Comparison of ENCODE assay signal across 10 mouse cellular contexts in the genomic region with DNA sequence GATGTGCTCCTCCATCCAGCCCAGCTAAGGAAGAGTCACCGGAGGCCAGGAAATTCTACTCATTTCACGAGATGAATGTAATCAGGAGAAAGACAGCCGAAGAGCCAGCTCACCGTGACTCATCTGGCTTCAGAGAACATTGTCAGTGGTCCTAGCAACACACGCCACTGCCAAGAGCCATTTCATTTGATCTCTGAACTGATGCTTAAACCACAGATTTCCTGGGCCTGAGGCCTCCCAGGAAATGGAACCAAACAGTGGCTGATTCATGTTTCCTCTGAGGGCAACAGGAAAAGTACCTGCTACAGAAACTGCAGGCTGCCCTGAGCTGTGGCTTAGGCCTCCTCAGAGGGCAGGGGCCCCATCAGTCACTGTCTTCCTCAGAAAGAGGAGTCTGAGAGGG. TPM values are rescaled to one million over a fixed set of nuclear protein-coding genes. Genes with fewer than 3 reads are reported as not detected.
DNase-seq lines count a peak whose midpoint lies in the region; ATAC-seq and TF ChIP-seq lines count a peak whose summit lies in the region.
"Had no signal": no experiment of that assay in that cellular context is flagged by ENCODE, and none has a peak within 500 bp of the region (broad histone marks: within the 10 kb centered on the region; RNA-seq: fewer than 3 reads in every experiment).

No protein-coding gene starts in this region.

- H3K27ac ChIP-seq in midbrain, postnatal 0 days (ENCODE audit: low read depth, low read length), result no peak overlapping the region
- no peak overlapping the region for H3K27ac ChIP-seq in midbrain, embryonic 14.5 days (replicated peaks; ENCODE audit: low read depth, low read length)
- H3K27ac ChIP-seq: midbrain, embryonic 13.5 days had no signal

- no peaks in the 10 kb centered on the region for H3K9me3 ChIP-seq in midbrain, postnatal 0 days (ENCODE audit: low read length)
- H3K9me3 ChIP-seq in midbrain, embryonic 14.5 days (ENCODE audit: control insufficient read depth, low read length), result no peaks in the 10 kb centered on the region
- H3K9me3 ChIP-seq: midbrain, embryonic 13.5 days had no signal

- H3K27me3 ChIP-seq in midbrain, postnatal 0 days (ENCODE audit: insufficient read depth, low read length), result no peaks in the 10 kb centered on the region
- no peaks in the 10 kb centered on the region for H3K27me3 ChIP-seq in midbrain, embryonic 14.5 days (ENCODE audit: control insufficient read depth, insufficient read depth, low read length)
- H3K27me3 ChIP-seq: midbrain, embryonic 13.5 days had no signal

- ATAC-seq in midbrain, postnatal 0 days (ENCODE audit: low FRiP score), result no peak
- ATAC-seq in midbrain, embryonic 14.5 days (ENCODE audit: low FRiP score, low TSS enrichment), result no peak
- ATAC-seq: midbrain, embryonic 13.5 days had no signal

- H3K4me3 ChIP-seq in midbrain, postnatal 0 days (ENCODE audit: low read depth, low read length), result no peak overlapping the region
- no peak overlapping the region for H3K4me3 ChIP-seq in midbrain, embryonic 14.5 days (replicated peaks; ENCODE audit: low read depth, low read length)
- H3K4me3 ChIP-seq: midbrain, embryonic 13.5 days had no signal

- no peaks in the 10 kb centered on the region for H3K4me1 ChIP-seq in midbrain, postnatal 0 days (ENCODE audit: insufficient read depth, low read length)
- no peaks in the 10 kb centered on the region for H3K4me1 ChIP-seq in midbrain, embryonic 14.5 days (ENCODE audit: control insufficient read depth, insufficient read depth, low read length)
- H3K4me1 ChIP-seq: midbrain, embryonic 13.5 days had no signal

- peak; percentile 5 for DNase-seq in midbrain, postnatal 0 days (ENCODE audit: low spot score)
- DNase-seq in midbrain, embryonic 14.5 days, result no peak
- peak; percentile 63 for DNase-seq in T-cell, adult 2 months (ENCODE audit: low spot score)
- DNase-seq in gastrocnemius, postnatal 14 days, result peak; percentile 33
- peak; percentile 11 to 14 for DNase-seq in thymus, postnatal 10 days (ENCODE audit: low spot score in 2 of 2)
- no peak for DNase-seq in kidney, postnatal 4 days
- no peak for DNase-seq in testis, postnatal 10 days (ENCODE audit: low spot score)
- no peak for DNase-seq in ovary, postnatal 10 days (ENCODE audit: low spot score)
- DNase-seq: kidney, adult 11 months had no signal

- no peaks in the 10 kb centered on the region for H3K36me3 ChIP-seq in midbrain, postnatal 0 days (ENCODE audit: insufficient read depth, low read length)
- no peaks in the 10 kb centered on the region for H3K36me3 ChIP-seq in midbrain, embryonic 14.5 days (ENCODE audit: control insufficient read depth, insufficient read depth, low read length)
- H3K36me3 ChIP-seq: midbrain, embryonic 13.5 days had no signal

- no peak overlapping the region for H3K9ac ChIP-seq in midbrain, postnatal 0 days (replicated peaks; ENCODE audit: low read length, poor library complexity, severe bottlenecking)
- H3K9ac ChIP-seq in midbrain, embryonic 14.5 days (replicated peaks; ENCODE audit: low read length), result no peak overlapping the region
- H3K9ac ChIP-seq: midbrain, embryonic 13.5 days had no signal

- 57% methylated on average over 5 of the region's 5 CpGs for WGBS in midbrain, postnatal 0 days
- 66% methylated on average over 5 of the region's 5 CpGs for WGBS in midbrain, embryonic 14.5 days

- no peak for TF ChIP-seq CTCF in midbrain, postnatal 0 days (IDR thresholded peaks at IDR 0.05)

- H3K4me2 ChIP-seq in midbrain, postnatal 0 days (ENCODE audit: low read depth, low read length, poor library complexity, severe bottlenecking), result no peak overlapping the region
- no peak overlapping the region for H3K4me2 ChIP-seq in midbrain, embryonic 14.5 days (ENCODE audit: low read length)
- H3K4me2 ChIP-seq: midbrain, embryonic 13.5 days had no signal

- intact Hi-C loops in gastrocnemius, postnatal 14 days (cut with DNase I; ENCODE audit: low total_unique reads), result no loop called here

RNA-seq across cellular contexts. Expression of gene Rbpj, which starts 24.7 kb away (rescaled TPM):
- 21.0 and 23.7 TPM in 2 replicates for total RNA-seq in midbrain, postnatal 0 days (2014; rRNA removed)
- polyA plus RNA-seq in midbrain, postnatal 0 days (2015; fragmentation: Nextera tagmentation; extraction: Ambion mirVana), result 14.5 and 14.8 TPM in 2 replicates
- 32.3 and 52.9 TPM in 2 replicates for polyA plus RNA-seq in midbrain, embryonic 14.5 days (2014; fragmentation: Nextera tagmentation; extraction: Ambion mirVana)
- 10 to 100 TPM; 22.1 to 22.5 TPM for total RNA-seq in gastrocnemius, postnatal 14 days (2021)

Comparison
In these comparisons a context has a peak if more than half of its experiments do, and no peak if none do; other contexts are left out.
1. DNase-seq: peak in midbrain, postnatal 0 days (single experiment), T-cell, adult 2 months (single experiment), gastrocnemius, postnatal 14 days (single experiment) and thymus, postnatal 10 days (2 of 2); none in midbrain, embryonic 14.5 days (single experiment), kidney, postnatal 4 days (0 of 2), testis, postnatal 10 days (single experiment) and ovary, postnatal 10 days (single experiment).